Mouse (Mus musculus) midbrain, embryonic 11.5 days (tissue): ENCODE measurements around the gene Lgr6. TPM values are rescaled to one million over a fixed set of nuclear protein-coding genes. Genes with fewer than 3 reads are reported as not detected.

Experiments
- ATAC-seq: fragments of 200-750 bp; cut with Nextera tagmentation; 2 replicates; pipeline ENCODE4 v1.8.0; 2017; ENCODE audit warnings: moderate TSS enrichment, moderate library complexity; ENCODE audit not compliant: low FRiP score
- DNase-seq: peaks from one replicate; pipeline ENCODE4 v3.0.0; 2015; ENCODE audit warnings: low spot score; ENCODE audit errors: missing footprints
- H3K27ac ChIP-seq: fragments of 300-500 bp; sonication (generic); 2 replicates; pipeline ENCODE4 v1.5.1; 2014; ENCODE audit warnings: low read depth, low read length
- H3K27me3 ChIP-seq: fragments of 300-500 bp; sonication (generic); 2 replicates; pipeline ENCODE4 v1.6.1; 2014; ENCODE audit warnings: mild to moderate bottlenecking, low read length, moderate library complexity, mixed read lengths; ENCODE audit not compliant: control insufficient read depth, insufficient read depth
- H3K36me3 ChIP-seq: fragments of 300-500 bp; sonication (generic); 2 replicates; pipeline ENCODE4 v1.6.1; 2014; ENCODE audit warnings: mild to moderate bottlenecking, low read length, moderate library complexity, mixed read lengths; ENCODE audit not compliant: control insufficient read depth, insufficient read depth
- H3K4me1 ChIP-seq: fragments of 300-500 bp; sonication (generic); 2 replicates; pipeline ENCODE4 v1.6.1; 2014; ENCODE audit warnings: low read length; ENCODE audit not compliant: control insufficient read depth, insufficient read depth
- H3K4me2 ChIP-seq: fragments of 300-500 bp; sonication (generic); 2 replicates; pipeline ENCODE4 v1.6.1; 2014; ENCODE audit warnings: mild to moderate bottlenecking, moderate library complexity
- H3K4me3 ChIP-seq: fragments of 300-500 bp; sonication (generic); 2 replicates; pipeline ENCODE4 v1.5.1; 2014; ENCODE audit warnings: low read depth, low read length
- H3K9ac ChIP-seq: fragments of 300-500 bp; sonication (generic); 2 replicates; pipeline ENCODE4 v1.6.1; 2014; ENCODE audit warnings: low read length
- H3K9me3 ChIP-seq: fragments of 300-500 bp; sonication (generic); 2 replicates; pipeline ENCODE4 v1.6.1; 2016; ENCODE audit warnings: low read length; ENCODE audit not compliant: control insufficient read depth
- WGBS: fragments of 180-500 bp; shearing (Covaris S2); extraction: QIAGEN DNeasy Blood & Tissue Kit; methylation state at CpG from one replicate; pipeline ENCODE4 v1.1.7; 2014; 5-methylcytosine and 5-hydroxymethylcytosine counted together
- polyA plus RNA-seq: library from polyadenylated mRNA; unstranded; fragments of >200 nt; fragmentation: Nextera tagmentation; extraction: Ambion mirVana; gene quantifications from 2 replicates; pipeline ENCODE4 v1.2.1, GENCODE M21; 2014

Gene Lgr6
- polyA plus RNA-seq: 0.12 and 0.15 TPM in 2 replicates

DNA sequence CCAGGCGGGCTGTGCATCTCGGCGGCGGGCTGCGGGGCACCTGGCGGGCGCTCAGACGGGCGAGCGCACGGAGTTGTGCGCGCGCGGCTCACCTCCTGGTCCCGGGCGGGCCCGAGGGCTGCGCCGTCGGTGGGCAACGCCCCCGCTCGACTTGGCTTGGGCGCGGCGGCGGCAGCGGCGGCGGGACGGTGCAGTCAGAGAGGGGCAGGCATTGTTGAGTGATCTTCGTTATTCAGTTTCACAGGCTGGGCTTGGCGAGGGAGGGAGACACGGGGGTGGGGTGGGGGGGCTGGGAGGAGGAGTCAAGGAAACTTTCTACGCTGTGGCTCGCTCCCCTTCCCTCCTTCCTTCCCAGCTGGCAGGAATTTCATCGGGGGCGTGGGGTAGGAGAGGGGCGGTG, at the start of gene Lgr6:
Gene Lgr6, minus strand, starts transcription at position 153 of the 400 bp plus-strand sequence.
- Histone ChIP-seq H3K4me1 (no peaks in the 10 kb centered on the region; the same call in 1 of the 2 replicates), H3K36me3 (no peaks in the 10 kb centered on the region), H3K9ac (no peak within 1 kb of the TSS), H3K4me3 (peak within 1 kb of the TSS; percentile 33), H3K9me3 (no peaks in the 10 kb centered on the region), H3K27me3 (peaks cover 31% of the 10 kb centered on the region), H3K27ac (no peak within 1 kb of the TSS), H3K4me2 (peak within 1 kb of the TSS; percentile 59)
- WGBS: under 1% methylated on average over 34 of the region's 40 CpGs
- DNase-seq: no peak
- ATAC-seq: peak; percentile 38; the same call in 1 of the 2 replicates

DNA sequence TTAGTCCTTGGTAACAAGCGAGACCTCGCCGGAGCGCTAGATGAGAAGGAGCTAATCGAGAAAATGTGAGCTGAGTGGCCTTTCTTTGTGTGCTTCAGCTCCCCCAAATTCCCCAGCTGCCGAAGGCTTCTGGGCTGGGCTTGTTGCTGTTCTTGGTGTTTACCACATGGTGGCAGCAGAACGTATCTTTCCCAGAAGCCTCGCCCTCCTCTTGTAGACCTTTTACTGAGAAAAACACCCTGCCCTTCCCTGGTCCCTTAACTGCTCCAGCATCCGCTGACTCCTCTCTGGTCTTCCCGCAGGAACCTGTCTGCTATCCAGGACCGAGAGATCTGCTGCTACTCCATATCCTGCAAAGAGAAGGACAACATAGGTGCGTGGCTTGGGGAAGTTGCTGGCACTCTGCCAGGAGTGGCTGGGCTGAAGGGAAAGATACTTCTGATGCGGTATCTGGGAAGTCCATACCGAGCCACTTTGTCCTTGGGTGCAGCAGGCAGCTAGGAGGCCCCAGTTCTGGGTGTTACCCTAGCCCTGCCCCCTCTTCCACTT, 49.4 kb upstream of the Lgr6 start:
- 4% methylated on average over 14 of the region's 14 CpGs for WGBS
- H3K4me3 ChIP-seq: peak overlapping the region; percentile 20; the same call in 1 of the 2 replicates
- H3K9me3 ChIP-seq: no peaks in the 10 kb centered on the region
- H3K36me3 ChIP-seq: 0 out of 2 replicates have a peak, but pooled peaks cover 3% of the 10 kb centered on the region
- H3K27ac ChIP-seq: peak overlapping the region; percentile 73
- no peaks in the 10 kb centered on the region for H3K27me3 ChIP-seq
- no peaks in the 10 kb centered on the region; the same call in none of the 2 replicates for H3K4me1 ChIP-seq
- H3K9ac ChIP-seq: peak overlapping the region; percentile 73
- peak; percentile 58 for ATAC-seq
- peak overlapping the region; percentile 49 for H3K4me2 ChIP-seq
- DNase-seq: peak; percentile 96

DNA sequence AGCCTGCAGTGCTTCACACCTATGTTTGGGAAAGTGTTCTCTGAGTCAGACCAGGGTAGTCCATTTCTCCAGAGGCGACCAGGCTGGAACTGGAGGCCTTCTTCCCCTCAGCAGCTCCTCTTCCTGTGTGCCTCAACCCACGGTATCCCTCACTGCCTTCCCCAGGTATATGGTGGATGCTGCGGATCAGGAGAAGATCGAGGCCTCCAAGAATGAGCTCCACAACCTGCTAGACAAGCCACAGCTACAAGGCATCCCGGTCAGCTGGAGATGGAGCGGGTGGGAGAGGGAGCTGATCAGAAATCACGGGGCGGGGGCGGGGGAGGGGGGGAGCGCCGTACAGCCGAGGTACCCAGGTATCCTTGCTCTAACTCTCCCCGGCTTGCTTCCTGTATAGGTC, 48.9 kb upstream of the Lgr6 start:
- H3K4me1 ChIP-seq: no peaks in the 10 kb centered on the region; the same call in none of the 2 replicates
- H3K27ac ChIP-seq: peak overlapping the region; percentile 73
- peak; percentile 33 for ATAC-seq

DNA sequence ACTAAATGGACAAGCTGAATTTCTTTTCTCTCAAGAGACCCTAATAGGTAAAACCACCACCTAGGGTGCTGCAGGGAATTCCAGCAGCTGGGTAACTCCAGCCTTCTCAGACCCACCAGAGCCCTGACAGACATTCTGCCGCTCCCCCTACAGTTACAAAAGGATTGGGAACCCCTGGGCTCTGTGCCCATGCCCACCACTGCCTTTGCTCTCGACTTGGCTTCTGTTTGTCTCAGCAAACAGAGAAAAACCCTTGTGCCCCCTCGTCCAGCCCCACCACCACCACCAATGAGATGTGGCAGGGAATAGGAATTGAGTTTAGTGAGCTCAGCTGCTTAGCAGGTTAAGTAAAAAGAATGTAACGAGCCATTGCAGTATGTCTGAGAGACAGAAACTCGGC, 43.9 kb upstream of the Lgr6 start:
- ATAC-seq (no peak), DNase-seq (no peak)
- no peaks in the 10 kb centered on the region for H3K36me3 ChIP-seq
- peaks cover 3% of the 10 kb centered on the region; the same call in 1 of the 2 replicates for H3K27me3 ChIP-seq
- H3K4me3 ChIP-seq: no peak overlapping the region
- H3K4me2 ChIP-seq: no peak overlapping the region
- no peaks in the 10 kb centered on the region for H3K9me3 ChIP-seq
- H3K27ac ChIP-seq: no peak overlapping the region
- no peak overlapping the region for H3K9ac ChIP-seq
- WGBS: 76% methylated on average over 5 of the region's 5 CpGs
- peaks cover 10% of the 10 kb centered on the region for H3K4me1 ChIP-seq

More for the DNA sequence above, 48.9 kb upstream of the Lgr6 start:
- Histone ChIP-seq H3K9me3 (no peaks in the 10 kb centered on the region), H3K27me3 (no peaks in the 10 kb centered on the region), H3K4me2 (peak overlapping the region; percentile 49), H3K9ac (peak overlapping the region; percentile 73), H3K36me3 (0 out of 2 replicates have a peak, but pooled peaks cover 3% of the 10 kb centered on the region), H3K4me3 (peak overlapping the region; percentile 20; the same call in 1 of the 2 replicates)
- DNase-seq: no peak
- WGBS: 16% methylated on average over 12 of the region's 13 CpGs

DNA sequence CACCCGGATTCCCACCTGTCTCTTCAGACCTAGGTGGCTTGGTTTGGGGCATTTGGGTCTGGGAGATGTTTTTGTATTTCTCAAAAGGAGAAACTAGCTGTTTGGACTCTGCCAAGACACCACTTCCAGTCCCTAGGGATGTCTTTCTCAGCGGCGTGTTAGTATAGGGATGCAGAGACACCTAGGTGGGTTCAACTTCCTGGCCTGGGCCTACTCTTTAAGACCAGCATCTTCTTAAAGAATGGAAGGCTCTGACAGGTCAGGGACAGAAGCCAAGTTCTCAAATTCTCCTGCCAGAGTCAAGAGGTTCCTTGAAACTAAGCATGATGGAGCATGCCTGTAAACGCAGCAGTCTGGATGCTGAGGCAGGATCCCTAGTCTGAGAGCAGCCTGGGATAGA, 43.4 kb upstream of the Lgr6 start:
- DNase-seq (no peak), ATAC-seq (no peak)
- 82% methylated on average over 4 of the region's 4 CpGs for WGBS
- H3K4me1 ChIP-seq: peaks cover 10% of the 10 kb centered on the region
- peaks cover 3% of the 10 kb centered on the region; the same call in 1 of the 2 replicates for H3K27me3 ChIP-seq
- H3K9ac ChIP-seq: no peak overlapping the region
- peak overlapping the region; percentile 92 for H3K4me2 ChIP-seq
- no peaks in the 10 kb centered on the region for H3K36me3 ChIP-seq
- no peak overlapping the region for H3K27ac ChIP-seq
- H3K9me3 ChIP-seq: no peaks in the 10 kb centered on the region
- H3K4me3 ChIP-seq: peak overlapping the region; percentile 85; the same call in 1 of the 2 replicates

DNA sequence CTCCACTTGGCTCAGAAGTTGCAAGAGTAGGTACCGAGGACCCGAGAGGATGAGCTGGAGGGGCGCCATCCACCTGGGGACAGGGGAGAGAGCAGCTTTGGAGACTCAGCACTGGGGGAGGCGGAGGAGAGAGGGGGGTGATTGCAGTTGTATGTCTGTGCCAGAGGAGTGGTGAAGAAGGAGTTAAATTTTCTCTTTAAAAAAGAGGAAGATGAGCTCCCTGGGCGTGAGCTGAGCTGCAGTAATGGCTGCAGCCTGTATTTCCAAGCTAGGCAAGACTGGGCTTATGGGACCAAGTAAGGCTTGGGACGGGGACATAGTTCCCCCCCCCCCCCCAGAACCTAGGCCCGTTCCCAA, 42.6 kb upstream of the Lgr6 start:
- 0% methylated on average over 7 of the region's 7 CpGs for WGBS
- DNase-seq: no peak
- Histone ChIP-seq H3K27me3 (peaks cover 3% of the 10 kb centered on the region; the same call in 1 of the 2 replicates), H3K4me2 (peak overlapping the region; percentile 92), H3K36me3 (no peaks in the 10 kb centered on the region), H3K4me3 (peak overlapping the region; percentile 85), H3K27ac (no peak overlapping the region), H3K9me3 (no peaks in the 10 kb centered on the region), H3K4me1 (peaks cover 10% of the 10 kb centered on the region), H3K9ac (peak overlapping the region; percentile 95)
- no peak; the same call in 1 of the 2 replicates for ATAC-seq

DNA sequence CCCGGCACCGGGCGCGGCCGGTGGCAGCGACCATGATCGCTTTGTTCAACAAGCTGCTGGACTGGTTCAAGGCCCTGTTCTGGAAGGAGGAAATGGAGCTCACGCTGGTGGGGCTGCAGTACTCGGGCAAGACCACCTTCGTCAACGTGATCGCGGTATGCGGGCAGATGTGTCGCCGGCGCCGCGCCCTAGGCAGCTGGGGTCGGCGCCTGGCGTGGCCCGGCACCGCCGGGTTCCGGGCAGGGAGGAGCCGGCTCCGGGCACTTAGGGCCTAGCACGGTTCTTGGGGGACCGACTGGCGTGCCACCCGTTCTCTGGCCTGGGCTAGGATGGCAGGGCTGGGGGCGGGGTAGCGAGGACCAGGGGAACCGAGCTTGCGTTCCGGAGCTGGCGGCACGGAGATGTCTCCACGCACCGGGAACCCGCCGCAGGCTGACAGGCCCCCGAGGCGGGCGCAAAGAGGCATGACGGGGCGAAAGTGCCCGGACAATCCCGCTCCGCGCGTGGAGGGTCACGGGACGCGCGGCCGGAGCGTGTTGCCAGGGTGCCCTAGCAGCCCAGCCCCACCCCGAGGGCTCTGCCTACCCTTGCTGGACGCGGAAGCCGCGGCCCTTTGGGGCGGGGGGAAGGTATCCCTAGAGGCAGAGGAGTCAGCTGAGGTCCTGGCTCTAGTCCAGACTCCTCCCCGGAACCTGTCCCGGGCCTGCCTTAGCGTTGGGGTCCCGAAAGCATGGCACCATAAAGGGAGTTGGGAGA, 42.0 kb upstream of the Lgr6 start:
- H3K4me1 ChIP-seq: peaks cover 10% of the 10 kb centered on the region
- WGBS: under 1% methylated on average over 67 of the region's 69 CpGs
- DNase-seq (peak; percentile 96), ATAC-seq (peak; percentile 81)
- H3K9ac ChIP-seq: peak overlapping the region; percentile 95
- no peaks in the 10 kb centered on the region for H3K36me3 ChIP-seq
- H3K27me3 ChIP-seq: peaks cover 3% of the 10 kb centered on the region; the same call in 1 of the 2 replicates
- H3K4me2 ChIP-seq: peak overlapping the region; percentile 92
- H3K4me3 ChIP-seq: peak overlapping the region; percentile 85
- H3K9me3 ChIP-seq: no peaks in the 10 kb centered on the region
- peak overlapping the region; percentile 63 for H3K27ac ChIP-seq

DNA sequence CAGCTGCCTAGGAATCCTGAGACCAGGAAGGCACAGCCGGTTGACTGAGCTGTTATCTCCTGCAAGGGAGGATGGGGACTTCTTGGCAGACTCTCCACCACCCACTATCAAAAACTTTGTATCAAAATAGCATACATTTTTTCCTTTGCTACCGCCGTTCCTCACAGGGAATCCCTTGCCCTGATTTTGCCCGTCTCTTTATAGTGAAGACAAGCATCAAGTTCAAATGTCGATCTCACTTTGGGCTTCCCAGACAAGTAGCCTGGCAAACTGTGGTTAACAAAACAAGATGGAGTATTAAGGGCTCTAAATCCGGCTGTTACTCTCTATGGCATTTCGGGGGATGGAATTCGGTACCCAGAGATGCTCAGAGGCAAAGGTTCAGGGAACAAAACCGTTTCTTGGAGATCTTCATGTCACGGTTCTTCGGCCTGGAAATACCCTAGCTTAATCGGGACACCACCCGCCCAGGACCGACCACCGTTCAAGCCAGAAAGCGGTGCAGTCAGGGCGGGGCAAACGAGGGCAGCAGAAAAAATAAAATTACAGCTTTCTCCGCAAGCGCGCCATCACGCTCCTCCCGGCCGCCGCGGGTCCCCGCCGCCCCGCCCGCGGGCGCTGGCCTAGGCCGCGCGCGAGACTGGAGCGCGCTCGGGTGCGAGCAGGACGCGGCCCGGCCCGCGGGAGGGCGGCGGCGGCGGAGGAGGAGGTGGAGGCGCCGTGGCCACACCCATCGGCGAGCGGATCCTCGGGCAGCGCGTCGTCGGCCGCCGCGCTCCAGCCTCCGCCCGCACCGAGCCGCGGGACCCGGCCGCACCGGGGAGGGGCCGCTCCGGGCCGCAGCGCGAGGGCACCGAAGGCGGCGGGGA, 41.2 kb upstream of the Lgr6 start, which contains the start of gene Arl8a:
Gene Arl8a, plus strand, starts transcription at position 748 of the 869 bp plus-strand sequence.
- H3K4me3 ChIP-seq: peak within 1 kb of the TSS; percentile 85
- H3K9me3 ChIP-seq: no peaks in the 10 kb centered on the region
- peak; percentile 87 for ATAC-seq
- H3K27ac ChIP-seq: peak within 1 kb of the TSS; percentile 63
- H3K36me3 ChIP-seq: no peaks in the 10 kb centered on the region
- peak; percentile 97 for DNase-seq
- H3K27me3 ChIP-seq: peaks cover 3% of the 10 kb centered on the region; the same call in 1 of the 2 replicates
- peaks cover 10% of the 10 kb centered on the region for H3K4me1 ChIP-seq
- H3K4me2 ChIP-seq: peak within 1 kb of the TSS; percentile 92
- H3K9ac ChIP-seq: peak within 1 kb of the TSS; percentile 95
- WGBS: under 1% methylated on average over 68 of the region's 78 CpGs
